Mouse (Mus musculus) heart, embryonic 14.5 days (tissue): ENCODE data around the gene Dct. TPM values are rescaled to one million over a fixed set of nuclear protein-coding genes. Genes with fewer than 3 reads are reported as not detected.

ENCODE experiments used
- ATAC-seq: fragments of 200-750 bp; cut with Nextera tagmentation; 2 replicates; pipeline ENCODE4 v1.8.0; 2017; ENCODE audit warnings: low read depth, moderate TSS enrichment; ENCODE audit not compliant: insufficient number of reproducible peaks, insufficient read depth, low FRiP score
- H3K27ac ChIP-seq, 2 experiments: fragments of 200-500 bp in 1 of 2; fragments of 300-500 bp in 1 of 2; sonication (generic) in 1 of 2; replicated peaks in 1 of 2; 2 replicates each; pipeline ENCODE4 v1.5.1; 2012 to 2014; ENCODE audit warnings: low read depth in 2 of 2, low read length in 2 of 2, control low read depth in 1 of 2, mild to moderate bottlenecking in 1 of 2, mixed read lengths in 1 of 2; ENCODE audit not compliant: control insufficient read depth in 1 of 2, insufficient read depth in 1 of 2
- H3K27me3 ChIP-seq: fragments of 300-500 bp; sonication (generic); 2 replicates; pipeline ENCODE4 v1.6.1; 2014; ENCODE audit warnings: mild to moderate bottlenecking, low read length, control low read depth; ENCODE audit not compliant: control insufficient read depth, insufficient read depth
- H3K36me3 ChIP-seq: fragments of 300-500 bp; sonication (generic); 2 replicates; pipeline ENCODE4 v1.6.1; 2014; ENCODE audit warnings: mild to moderate bottlenecking, control low read depth, low read length, mixed read lengths; ENCODE audit not compliant: control insufficient read depth, insufficient read depth
- H3K4me1 ChIP-seq, 2 experiments: fragments of 200-500 bp in 1 of 2; fragments of 300-500 bp in 1 of 2; sonication (generic) in 1 of 2; 2 replicates each; pipeline ENCODE4 v1.6.1; 2012 to 2014; ENCODE audit warnings: low read length in 2 of 2, control low read depth in 1 of 2, mixed read lengths in 1 of 2; ENCODE audit not compliant: control insufficient read depth in 2 of 2, insufficient read depth in 2 of 2
- H3K4me2 ChIP-seq: fragments of 300-500 bp; sonication (generic); 2 replicates; pipeline ENCODE4 v1.6.1; 2014; ENCODE audit warnings: mild to moderate bottlenecking, low read length
- H3K4me3 ChIP-seq, 2 experiments: fragments of 200-500 bp in 1 of 2; fragments of 300-500 bp in 1 of 2; sonication (generic) in 1 of 2; 2 replicates each; pipeline ENCODE4 v1.5.1; 2012 to 2014; ENCODE audit warnings: low read length in 2 of 2, mild to moderate bottlenecking in 2 of 2, control low read depth in 1 of 2, low read depth in 1 of 2, moderate library complexity in 1 of 2; ENCODE audit not compliant: control insufficient read depth in 1 of 2, insufficient read depth in 1 of 2
- H3K9ac ChIP-seq: fragments of 300-500 bp; sonication (generic); 2 replicates; pipeline ENCODE4 v1.6.1; 2014; ENCODE audit warnings: mild to moderate bottlenecking, low read length
- H3K9me3 ChIP-seq: fragments of 300-500 bp; sonication (generic); 2 replicates; pipeline ENCODE4 v1.6.1; 2016; ENCODE audit warnings: low read length, control low read depth; ENCODE audit not compliant: control insufficient read depth
- WGBS: fragments of 180-500 bp; shearing (Covaris S2); extraction: QIAGEN DNeasy Blood & Tissue Kit; methylation state at CpG from one replicate; pipeline ENCODE4 v1.1.7; 2014; 5-methylcytosine and 5-hydroxymethylcytosine counted together
- polyA plus RNA-seq: library from polyadenylated mRNA; unstranded; fragments of >200 nt; fragmentation: Nextera tagmentation; extraction: Ambion mirVana; gene quantifications from 2 replicates; pipeline ENCODE4 v1.2.1, GENCODE M21; 2014

The Dct gene
- polyA plus RNA-seq, 1 experiment from 2014 or later = 5.4 TPM

- no peak for ATAC-seq
- Histone ChIP-seq H3K4me2 (no peak overlapping the region), H3K36me3 (no peaks in the 10 kb centered on the region), H3K4me1 (no peaks in the 10 kb centered on the region), H3K9ac (no peak overlapping the region), H3K4me3 (no peak overlapping the region), H3K27me3 (no peaks in the 10 kb centered on the region), H3K27ac (no peak overlapping the region), H3K9me3 (no peaks in the 10 kb centered on the region)
- WGBS = 30% methylated on average over 5 of the region's 5 CpGs
Measured at GRCm38 (mm10) chr14:118086271-118087035, 34.4 kb upstream of the Dct start.

DNA sequence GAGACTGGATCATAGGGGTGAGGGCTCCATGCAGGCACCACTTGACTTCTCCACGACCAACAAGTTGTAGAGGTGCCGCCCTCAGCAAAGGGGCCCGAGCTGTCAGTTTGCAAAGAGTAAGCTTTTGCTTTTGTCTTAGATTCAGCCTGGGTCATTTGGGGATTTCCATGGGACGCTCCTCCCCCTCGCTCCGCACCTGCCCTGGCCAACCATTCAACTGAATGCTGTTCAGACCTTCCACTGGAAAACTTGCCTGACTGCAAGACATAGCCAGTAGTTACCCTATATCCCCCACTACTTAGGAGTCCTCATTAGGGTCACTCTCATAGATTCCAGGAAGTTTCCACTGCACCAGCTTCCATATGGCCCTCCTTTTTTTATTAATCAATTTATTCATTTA, 31.8 kb upstream of the Dct start:
- Histone ChIP-seq H3K27ac (no peak overlapping the region), H3K4me3 (no peak overlapping the region), H3K4me1 (no peaks in the 10 kb centered on the region), H3K27me3 (no peaks in the 10 kb centered on the region), H3K9me3 (no peaks in the 10 kb centered on the region), H3K4me2 (no peak overlapping the region), H3K9ac (no peak overlapping the region), H3K36me3 (no peaks in the 10 kb centered on the region)
- WGBS = 82% methylated on average over 6 of the region's 6 CpGs
- no peak for ATAC-seq

DNA sequence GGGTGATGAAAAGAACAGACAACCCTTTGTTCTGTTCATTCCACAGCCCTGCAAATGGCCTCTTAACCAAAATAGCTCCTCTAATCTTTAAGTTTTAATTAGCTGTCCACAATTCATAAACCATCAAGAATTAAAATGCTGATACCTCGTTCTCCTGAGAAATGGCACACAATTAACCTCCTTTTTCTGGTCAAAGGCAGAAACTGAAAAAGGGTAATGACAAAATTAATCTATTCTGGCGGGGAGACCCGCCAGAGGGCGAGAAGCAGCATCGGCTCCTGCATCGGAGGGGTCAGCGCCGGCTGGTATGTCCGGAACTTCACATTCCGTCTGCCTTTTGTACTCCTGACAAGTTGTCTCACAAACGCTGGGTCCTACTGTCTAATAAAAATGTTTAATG, 28.6 kb upstream of the Dct start:
- peak overlapping the region; percentile 55 for H3K4me2 ChIP-seq
- H3K4me3 ChIP-seq = 0 out of 4 replicates have a peak overlapping the region, but pooled peaks of 1 of the 2 experiments have one; percentile 4
- no peak for ATAC-seq
- no peak overlapping the region for H3K27ac ChIP-seq
- H3K9me3 ChIP-seq = no peaks in the 10 kb centered on the region
- H3K36me3 ChIP-seq = no peaks in the 10 kb centered on the region
- H3K4me1 ChIP-seq = no peaks in the 10 kb centered on the region
- no peaks in the 10 kb centered on the region for H3K27me3 ChIP-seq
- H3K9ac ChIP-seq = no peak overlapping the region
- 21% methylated on average over 11 of the region's 11 CpGs for WGBS

GRCm38 (mm10) chr14:118070100-118070499, 18.1 kb upstream of the Dct start:
- WGBS = 67% methylated on average over 12 of the region's 12 CpGs
- H3K9me3 ChIP-seq = no peaks in the 10 kb centered on the region
- no peak overlapping the region for H3K4me3 ChIP-seq
- H3K27me3 ChIP-seq = no peaks in the 10 kb centered on the region
- no peaks in the 10 kb centered on the region for H3K36me3 ChIP-seq
- peak overlapping the region in 1 of 2 experiments; percentile 45; a peak in 1 of 4 replicates for H3K27ac ChIP-seq
- no peaks in the 10 kb centered on the region; a peak in 1 of 4 replicates for H3K4me1 ChIP-seq
- ATAC-seq = peak; percentile 43; the same call in 1 of the 2 replicates
- no peak overlapping the region for H3K9ac ChIP-seq
- no peak overlapping the region for H3K4me2 ChIP-seq

GRCm38 (mm10) chr14:118069439-118070079, 17.5 kb upstream of the Dct start:
- 80% methylated on average over 12 of the region's 12 CpGs for WGBS
- Histone ChIP-seq H3K4me1 (no peaks in the 10 kb centered on the region; a peak in 1 of 4 replicates), H3K4me3 (no peak overlapping the region), H3K9me3 (no peaks in the 10 kb centered on the region), H3K27ac (0 out of 4 replicates have a peak overlapping the region, but pooled peaks have one; percentile 8 to 25), H3K27me3 (no peaks in the 10 kb centered on the region), H3K36me3 (no peaks in the 10 kb centered on the region), H3K4me2 (no peak overlapping the region), H3K9ac (no peak overlapping the region)
- ATAC-seq = no peak

GRCm38 (mm10) chr14:118061766-118062432, 9.9 kb upstream of the Dct start:
- H3K27me3 ChIP-seq = no peaks in the 10 kb centered on the region
- no peak overlapping the region for H3K9ac ChIP-seq
- WGBS = 81% methylated on average over 7 of the region's 7 CpGs
- H3K36me3 ChIP-seq = no peaks in the 10 kb centered on the region
- no peaks in the 10 kb centered on the region for H3K4me1 ChIP-seq
- no peak overlapping the region for H3K4me2 ChIP-seq
- H3K27ac ChIP-seq = no peak overlapping the region
- no peak overlapping the region for H3K4me3 ChIP-seq
- no peak for ATAC-seq
- no peaks in the 10 kb centered on the region for H3K9me3 ChIP-seq

GRCm38 (mm10) chr14:118058581-118058886, 6.5 kb upstream of the Dct start:
- ATAC-seq = no peak
- 84% methylated on average over 4 of the region's 4 CpGs for WGBS

More at GRCm38 (mm10) chr14:118058581-118058886, 6.5 kb upstream of the Dct start:
- H3K9me3 ChIP-seq = no peaks in the 10 kb centered on the region
- no peak overlapping the region for H3K4me2 ChIP-seq
- H3K36me3 ChIP-seq = no peaks in the 10 kb centered on the region
- no peak overlapping the region for H3K4me3 ChIP-seq
- no peak overlapping the region for H3K9ac ChIP-seq
- H3K4me1 ChIP-seq = no peaks in the 10 kb centered on the region
- no peak overlapping the region for H3K27ac ChIP-seq
- peaks cover 4% of the 10 kb centered on the region; the same call in 1 of the 2 replicates for H3K27me3 ChIP-seq
